Mouse (Mus musculus): ENCODE data around the gene Ube2h.

Ube2h gene

GRCm38 (mm10) chr6:30299116-30299515 lies 5.2 kb downstream of the Ube2h start:
- no peak for DNase-seq

GRCm38 (mm10) chr6:30292579-30292978 lies 11.8 kb downstream of the Ube2h start:
- peak in 1 of 2 experiments; percentile 28 for DNase-seq

- DNase-seq = peak; percentile 22 to 27
These were observed 16.4 kb downstream of the Ube2h start for GRCm38 (mm10) chr6:30287958-30288357.

GRCm38 (mm10) chr6:30286642-30287041 lies 17.7 kb downstream of the Ube2h start:
- no peak for DNase-seq

- no peak for DNase-seq
These were observed 20.2 kb downstream of the Ube2h start for GRCm38 (mm10) chr6:30284177-30284576.

GRCm38 (mm10) chr6:30282361-30282760 lies 22.0 kb downstream of the Ube2h start:
- no peak for DNase-seq

GRCm38 (mm10) chr6:30278374-30278773 lies 26.0 kb downstream of the Ube2h start:
- DNase-seq = no peak

- DNase-seq = no peak
These were observed 27.5 kb downstream of the Ube2h start for GRCm38 (mm10) chr6:30276882-30277281.

- DNase-seq = peak in 1 of 2 experiments; percentile 29
These were observed 28.0 kb downstream of the Ube2h start for GRCm38 (mm10) chr6:30276375-30276774.

- DNase-seq = no peak
These were observed 29.0 kb downstream of the Ube2h start for GRCm38 (mm10) chr6:30275159-30275847.

- DNase-seq = no peak
These were observed 31.4 kb downstream of the Ube2h start for GRCm38 (mm10) chr6:30272911-30273310.

- no peak for DNase-seq
These were observed 31.9 kb downstream of the Ube2h start for GRCm38 (mm10) chr6:30272338-30272905.

GRCm38 (mm10) chr6:30269846-30270245 lies 34.5 kb downstream of the Ube2h start:
- DNase-seq = no peak

GRCm38 (mm10) chr6:30267486-30267885 lies 36.9 kb downstream of the Ube2h start:
- no peak for DNase-seq

- no peak for DNase-seq
These were observed 38.9 kb downstream of the Ube2h start for GRCm38 (mm10) chr6:30265402-30265801.

GRCm38 (mm10) chr6:30263053-30263452 lies 41.3 kb downstream of the Ube2h start:
- peak in 1 of 2 experiments; percentile 23 for DNase-seq

GRCm38 (mm10) chr6:30259271-30259670 lies 45.1 kb downstream of the Ube2h start:
- no peak for DNase-seq

GRCm38 (mm10) chr6:30257962-30258361 lies 46.4 kb downstream of the Ube2h start:
- no peak for DNase-seq

GRCm38 (mm10) chr6:30255846-30256245 lies 48.5 kb downstream of the Ube2h start:
- DNase-seq = no peak

GRCm38 (mm10) chr6:30252271-30253010 lies 51.9 kb downstream of the Ube2h start:
- DNase-seq = no peak

- peak in 1 of 2 experiments; percentile 23 for DNase-seq
These were observed 55.6 kb downstream of the Ube2h start for GRCm38 (mm10) chr6:30248708-30249107.

- no peak for DNase-seq
These were observed 58.4 kb downstream of the Ube2h start for GRCm38 (mm10) chr6:30245940-30246339.

GRCm38 (mm10) chr6:30245397-30245796 lies 58.9 kb downstream of the Ube2h start:
- DNase-seq = no peak
